Mouse (Mus musculus) embryonic fibroblast, embryonic 13.5 days (primary cell): ENCODE measurements around the gene Dlgap4. TPM values are rescaled to one million over a fixed set of nuclear protein-coding genes. Genes with fewer than 3 reads are reported as not detected.

Source experiments
- H3K27ac ChIP-seq: 2 replicates; pipeline ENCODE4 v1.5.1; 2012; ENCODE audit warnings: low read length, control low read depth, inconsistent platforms; ENCODE audit not compliant: insufficient read depth
- H3K4me1 ChIP-seq: 2 replicates; pipeline ENCODE4 v1.6.1; 2011; ENCODE audit warnings: low read length; ENCODE audit not compliant: control insufficient read depth, insufficient read depth
- H3K4me3 ChIP-seq: 2 replicates; pipeline ENCODE4 v1.5.1; 2011; ENCODE audit warnings: mild to moderate bottlenecking, control low read depth, low read length; ENCODE audit not compliant: insufficient read depth
- CTCF ChIP-seq: IDR thresholded peaks from 2 replicates; pipeline ENCODE4 v1.5.1; 2011; ENCODE audit warnings: mild to moderate bottlenecking, control low read depth, low read length, moderate library complexity, borderline replicate concordance; ENCODE audit not compliant: insufficient read depth
- POLR2A ChIP-seq: IDR thresholded peaks from 2 replicates; pipeline ENCODE4 v1.6.1; 2011; ENCODE audit warnings: low read depth, mild to moderate bottlenecking, control low read depth, low read length, moderate library complexity
- polyA plus RNA-seq: library from polyadenylated mRNA; stranded (reverse); fragments of >200 nt; gene quantifications from 2 replicates; pipeline ENCODE4 v1.2.4, GENCODE M21; 2011; ENCODE audit warnings: low read depth; ENCODE audit not compliant: missing spikeins, insufficient read length

The Dlgap4 gene
- polyA plus RNA-seq, 1 experiment, result 58.4 TPM

DNA sequence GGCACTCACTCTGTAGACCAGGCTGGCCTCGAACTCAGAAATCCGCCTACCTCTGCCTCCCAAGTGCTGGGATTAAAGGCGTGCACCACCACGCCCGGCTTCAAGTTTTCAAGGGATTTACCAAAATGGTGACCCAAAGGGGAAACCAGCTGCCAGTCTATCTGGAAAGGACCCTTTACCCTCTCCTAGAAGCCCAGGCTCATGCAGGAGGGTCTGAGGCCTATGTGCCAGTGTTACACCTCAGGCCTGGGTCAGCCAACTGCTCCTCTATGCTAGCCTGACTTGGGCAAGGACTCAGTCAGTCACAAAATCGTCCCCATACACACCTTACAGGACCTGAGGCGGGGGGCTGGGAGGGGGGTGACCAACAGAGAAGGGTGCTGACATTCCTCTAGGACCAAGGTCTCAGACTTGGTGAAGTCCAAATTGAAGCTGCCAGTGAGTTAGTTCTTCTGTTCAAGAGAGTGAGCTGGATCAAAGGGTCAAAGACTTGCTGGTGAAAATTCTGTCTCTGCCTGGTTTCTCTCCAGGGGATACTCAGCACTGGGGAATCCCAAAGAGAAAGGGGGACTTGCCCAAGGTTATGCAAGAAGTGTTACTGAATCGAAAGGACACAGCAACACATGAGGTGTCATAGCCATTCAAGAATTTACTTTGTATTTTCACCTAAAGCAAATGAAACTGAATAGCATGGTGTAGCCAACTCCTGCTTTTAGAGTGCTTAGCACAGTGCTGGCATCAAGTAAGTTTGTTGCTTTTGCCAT, 106.2 kb downstream of the Dlgap4 start:
- H3K27ac ChIP-seq, result peak overlapping the region; percentile 27; the same call in 1 of the 2 replicates
- H3K4me3 ChIP-seq, result peak overlapping the region; percentile 60
- H3K4me1 ChIP-seq, result peaks cover 18% of the 10 kb centered on the region
- TF ChIP-seq CTCF, result no peak
- TF ChIP-seq POLR2A, result 0 out of 2 replicates have a peak, but pooled peaks have one; percentile 40

DNA sequence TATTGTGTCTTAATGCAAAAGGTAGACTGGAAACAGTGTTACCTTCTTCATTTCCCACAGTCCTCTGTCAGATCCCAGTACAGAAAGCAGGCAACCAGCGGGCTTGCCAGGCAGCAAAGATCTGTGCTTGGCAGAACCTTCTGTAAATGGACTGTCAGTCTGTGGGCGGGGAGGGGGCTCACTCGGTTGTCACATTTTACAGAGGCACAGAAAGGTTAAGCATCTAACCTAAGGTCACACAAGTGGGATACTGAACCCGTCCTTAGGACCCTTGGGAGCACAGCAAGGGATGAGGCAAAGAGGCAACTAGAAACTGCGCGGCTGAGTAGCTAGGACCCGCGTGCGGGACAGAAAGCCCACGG, 106.8 kb downstream of the Dlgap4 start:
- Histone ChIP-seq H3K4me3 (peak overlapping the region; percentile 60), H3K27ac (peak overlapping the region; percentile 27), H3K4me1 (peaks cover 23% of the 10 kb centered on the region)
- no peak for TF ChIP-seq CTCF
- no peak for TF ChIP-seq POLR2A

DNA sequence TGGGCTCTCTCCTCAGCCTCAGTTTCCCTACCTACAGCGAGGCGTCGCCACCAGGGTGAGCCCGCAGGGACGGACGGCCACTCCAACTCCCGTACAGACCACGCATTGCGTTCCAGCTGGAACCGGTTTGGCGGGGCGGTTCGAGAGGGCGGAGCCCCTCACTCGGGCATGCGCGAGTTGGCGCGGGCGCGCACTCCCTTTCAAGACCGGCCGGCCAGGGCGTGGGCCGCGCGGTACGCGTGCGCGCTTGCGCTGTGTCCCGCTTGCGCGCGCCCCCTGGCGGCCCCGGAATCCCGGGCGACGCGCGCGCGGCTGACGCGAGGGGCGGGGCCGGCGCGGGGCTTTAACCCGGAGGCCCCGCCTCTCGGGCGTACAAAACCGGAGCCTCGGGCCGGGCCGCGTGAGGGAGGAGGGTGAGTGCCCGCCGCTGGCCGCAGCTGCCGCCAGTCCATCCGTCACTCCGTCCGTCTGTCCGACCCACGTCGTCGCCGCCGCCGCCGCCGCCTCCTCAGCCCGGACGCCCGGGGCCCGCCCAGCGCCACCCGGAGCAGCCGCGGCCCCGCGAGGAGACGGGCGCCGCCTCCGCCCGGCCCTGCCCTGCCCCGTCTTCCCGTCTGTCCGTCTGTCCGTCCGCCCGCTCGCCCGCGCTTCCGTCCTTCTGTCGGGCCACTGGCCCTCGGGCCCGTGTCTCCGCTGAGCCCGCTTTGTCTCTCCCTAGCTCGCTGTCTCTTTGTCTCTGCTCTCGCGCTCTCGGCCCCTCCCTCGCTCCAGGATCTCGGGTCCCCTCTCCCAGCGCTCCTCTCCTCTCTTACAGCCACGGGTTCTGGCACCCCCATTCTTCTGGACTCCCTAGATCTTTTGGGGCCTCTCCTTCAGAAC, 107.4 kb downstream of the Dlgap4 start:
- Histone ChIP-seq H3K27ac (peak overlapping the region; percentile 61), H3K4me1 (peaks cover 29% of the 10 kb centered on the region), H3K4me3 (peak overlapping the region; percentile 98)
- TF ChIP-seq CTCF (peak; percentile 38; the same call in 1 of the 2 replicates), POLR2A (peak; percentile 95)

DNA sequence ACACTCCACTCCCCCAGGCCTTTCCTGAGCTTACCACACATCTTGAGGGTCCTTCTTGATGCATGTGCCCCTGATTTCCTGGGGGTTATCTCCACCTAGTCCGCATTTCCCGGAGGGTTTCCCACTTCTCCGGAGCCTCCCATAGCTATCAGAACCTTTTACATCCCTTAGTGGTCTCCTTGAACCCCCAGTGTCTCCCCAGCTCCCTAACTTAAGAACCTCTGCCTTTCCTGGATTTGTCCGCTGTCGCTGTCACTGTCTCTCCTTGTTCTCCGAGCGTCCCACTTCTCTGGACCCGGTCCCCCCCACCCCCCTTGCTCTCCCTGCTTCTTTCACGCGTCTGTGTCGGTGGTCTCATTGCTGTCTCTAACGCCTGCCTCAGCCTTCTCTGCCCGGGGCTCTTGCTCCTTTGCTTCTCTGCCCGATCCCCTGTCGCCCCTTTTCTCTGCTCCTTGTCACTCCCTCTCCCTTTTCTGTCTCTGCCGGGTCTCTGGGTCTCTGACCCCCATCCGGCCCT, 108.1 kb downstream of the Dlgap4 start:
- H3K4me1 ChIP-seq, result peaks cover 36% of the 10 kb centered on the region
- peak overlapping the region; percentile 98 for H3K4me3 ChIP-seq
- TF ChIP-seq CTCF (no peak), POLR2A (no peak; the same call in 1 of the 2 replicates)
- H3K27ac ChIP-seq, result peak overlapping the region; percentile 61

DNA sequence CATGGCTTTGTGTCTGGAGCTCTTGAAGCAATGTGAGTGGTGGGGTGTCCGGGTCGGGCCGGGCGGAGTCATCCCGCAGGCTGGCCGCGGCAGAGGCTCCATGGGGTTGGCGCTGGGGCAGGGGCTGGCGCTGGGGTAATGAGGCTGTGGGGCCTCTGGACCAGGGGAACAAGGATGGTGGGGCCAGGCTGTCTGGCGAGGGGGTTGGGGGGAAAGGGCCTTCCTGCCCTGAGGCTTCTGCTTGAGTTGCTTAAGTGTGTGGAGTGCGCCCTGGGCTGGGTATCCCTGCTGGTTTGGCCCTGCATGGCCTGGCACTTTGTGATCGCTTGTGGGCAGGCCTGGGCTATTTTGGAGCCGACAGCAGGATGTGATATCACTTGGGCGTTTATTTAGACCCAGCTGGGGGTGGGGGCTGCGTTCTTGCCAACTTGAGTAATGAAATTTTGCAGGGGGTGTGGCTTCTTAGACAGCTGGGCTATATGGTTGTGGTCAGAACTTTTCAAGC, 108.6 kb downstream of the Dlgap4 start:
- no peak for TF ChIP-seq CTCF
- peak; percentile 95 for TF ChIP-seq POLR2A
- Histone ChIP-seq H3K27ac (peak overlapping the region; percentile 61), H3K4me1 (peaks cover 41% of the 10 kb centered on the region), H3K4me3 (peak overlapping the region; percentile 98)

DNA sequence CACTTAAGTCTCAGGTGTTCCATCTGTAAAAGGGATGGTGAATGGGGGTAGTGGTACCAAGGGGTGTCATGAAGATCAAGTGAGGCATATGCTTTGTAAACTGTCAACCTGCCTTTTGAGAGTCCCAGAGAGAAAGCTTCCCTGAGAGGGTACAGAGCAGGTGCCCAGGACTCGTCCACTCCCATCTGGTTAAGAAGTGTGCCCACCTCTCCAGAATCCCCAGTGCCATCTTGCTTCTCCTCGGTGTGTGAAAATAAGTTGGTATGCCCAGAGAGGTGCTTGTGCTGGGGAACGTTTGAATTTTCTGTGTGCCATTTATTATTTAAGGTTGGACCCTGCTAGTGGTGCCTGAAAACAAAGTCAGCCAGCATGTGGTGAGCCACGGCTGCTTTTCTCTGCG, 109.2 kb downstream of the Dlgap4 start:
- Histone ChIP-seq H3K4me3 (peak overlapping the region; percentile 98), H3K27ac (no peak overlapping the region), H3K4me1 (peaks cover 39% of the 10 kb centered on the region)
- TF ChIP-seq CTCF (no peak), POLR2A (no peak)

DNA sequence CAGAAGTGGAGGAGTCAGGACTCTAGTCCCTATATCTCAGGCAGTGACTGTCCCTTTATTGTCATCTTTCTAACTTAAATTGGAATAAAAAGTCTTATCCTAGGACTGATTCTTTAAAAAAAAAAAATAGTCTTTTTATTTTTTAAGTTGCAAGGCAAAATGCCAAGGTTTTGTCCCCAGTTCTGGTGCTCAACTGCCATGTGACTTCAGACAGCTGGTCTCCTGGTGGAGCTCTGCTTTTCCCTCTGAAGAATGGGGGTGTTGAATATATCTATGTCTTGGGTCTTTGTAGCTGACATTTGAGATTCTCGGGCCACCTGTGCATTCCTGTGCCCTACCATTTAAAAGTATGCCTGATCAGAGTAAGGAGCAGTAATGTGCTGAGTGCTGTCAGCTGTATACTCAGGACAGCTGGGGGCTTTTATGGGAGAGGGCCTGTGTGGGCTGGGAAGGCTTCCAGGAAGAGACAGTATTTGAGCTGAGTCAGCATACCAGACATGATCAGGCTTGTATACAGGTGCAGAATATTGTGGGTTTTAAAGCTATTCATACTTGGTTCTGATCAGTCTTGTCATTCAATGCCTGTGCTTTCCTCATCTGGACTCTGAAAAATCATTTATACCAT, 110.5 kb downstream of the Dlgap4 start:
- peaks cover 34% of the 10 kb centered on the region for H3K4me1 ChIP-seq
- H3K27ac ChIP-seq, result no peak overlapping the region
- TF ChIP-seq POLR2A (no peak), CTCF (no peak)
- peak overlapping the region; percentile 8; the same call in 1 of the 2 replicates for H3K4me3 ChIP-seq

DNA sequence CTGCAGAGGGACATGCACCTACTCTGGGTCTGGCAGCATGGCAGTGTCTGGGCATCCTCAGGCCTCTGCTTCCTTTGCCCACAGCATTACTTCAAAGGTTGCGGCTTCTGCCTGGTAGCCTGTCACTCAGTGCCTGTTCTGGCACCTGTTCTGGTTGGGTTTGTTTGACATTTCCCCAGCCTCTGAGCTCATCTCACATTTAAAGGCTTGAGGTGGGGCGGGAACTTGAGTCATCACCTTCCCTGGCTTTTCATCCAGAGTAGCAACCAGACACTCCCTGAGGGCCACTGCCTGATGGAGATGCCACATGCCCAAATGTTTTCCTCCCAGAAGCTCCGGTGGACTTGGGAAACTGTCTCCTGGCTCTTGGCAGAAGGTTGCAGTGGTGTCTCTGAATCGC, 111.4 kb downstream of the Dlgap4 start:
- Histone ChIP-seq H3K4me3 (no peak overlapping the region), H3K4me1 (peaks cover 32% of the 10 kb centered on the region), H3K27ac (no peak overlapping the region)
- TF ChIP-seq POLR2A, result no peak
- TF ChIP-seq CTCF, result no peak

- TF ChIP-seq POLR2A (0 out of 2 replicates have a peak, but pooled peaks have one; percentile 25), CTCF (no peak)
- Histone ChIP-seq H3K4me1 (peaks cover 33% of the 10 kb centered on the region), H3K4me3 (no peak overlapping the region), H3K27ac (peak overlapping the region; percentile 29)
These were observed 112.8 kb downstream of the Dlgap4 start for GRCm38 (mm10) chr2:156726344-156726743.
